Comparison of ENCODE assay signal across 14 mouse cellular contexts in the genomic region with DNA sequence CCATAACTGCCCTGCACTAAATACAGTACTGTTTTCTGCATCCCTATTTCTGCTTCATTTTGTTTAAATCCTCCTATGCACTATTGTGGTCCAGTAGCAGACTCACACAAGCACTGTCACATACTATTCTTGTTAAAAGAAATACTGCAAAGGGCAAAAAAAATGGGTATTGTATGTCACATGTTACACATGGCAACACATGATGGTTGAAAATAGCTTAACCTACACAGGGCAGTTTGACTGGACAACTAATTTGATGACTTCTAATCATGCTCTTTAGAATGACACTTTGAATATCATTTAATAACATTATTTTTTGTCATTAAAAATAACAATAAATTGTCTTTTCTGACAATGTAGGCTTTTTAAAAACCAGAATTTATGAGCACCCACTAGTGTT.
"Had no signal": no experiment of that assay in that cellular context is flagged by ENCODE, and none has a peak within 500 bp of the region (broad histone marks: within the 10 kb centered on the region; RNA-seq: fewer than 3 reads in every experiment).

No protein-coding gene starts in this region.

- H3K36me3 ChIP-seq: neural tube, embryonic 13.5 days; stomach, embryonic 15.5 days had no signal

- DNase-seq: right cerebral cortex, adult 18-20 months; right cerebral cortex, postnatal 14 days; right cerebral cortex, postnatal 25 days; right cerebral cortex, postnatal 4 days; spleen, adult 18-20 months; thymus, adult 18-20 months; thymus, adult 2 months; thymus, postnatal 14 days; thymus, postnatal 25 days; thymus, postnatal 36 days; thymus, postnatal 4 days had no signal

- H3K9me3 ChIP-seq: neural tube, embryonic 13.5 days; stomach, embryonic 15.5 days had no signal

- H3K27ac ChIP-seq: neural tube, embryonic 13.5 days; stomach, embryonic 15.5 days; stomach, postnatal 0 days had no signal

- H3K9ac ChIP-seq: neural tube, embryonic 13.5 days; stomach, embryonic 15.5 days had no signal

- H3K27me3 ChIP-seq: neural tube, embryonic 13.5 days; stomach, embryonic 15.5 days had no signal

- H3K4me2 ChIP-seq: neural tube, embryonic 13.5 days; stomach, embryonic 15.5 days had no signal

- H3K4me1 ChIP-seq: neural tube, embryonic 13.5 days; stomach, embryonic 15.5 days had no signal

- H3K4me3 ChIP-seq: neural tube, embryonic 13.5 days; stomach, embryonic 15.5 days had no signal
